Mouse (Mus musculus) left cerebral cortex, adult 9 months (tissue): Measurements from ENCODE around the gene Slc24a4.

Experiments
- DNase-seq, 2 experiments: peaks; one replicate each; pipeline ENCODE4 v3.0.0; 2022; ENCODE audit warnings: low spot score in 2 of 2

Slc24a4 gene

GRCm38 (mm10) chr12:102284618-102285159 lies 156.2 kb downstream of the Slc24a4 start:
- DNase-seq = no peak

GRCm38 (mm10) chr12:102285318-102285717 lies 156.8 kb downstream of the Slc24a4 start:
- no peak for DNase-seq

GRCm38 (mm10) chr12:102285779-102286178 lies 157.2 kb downstream of the Slc24a4 start:
- DNase-seq = no peak

DNA sequence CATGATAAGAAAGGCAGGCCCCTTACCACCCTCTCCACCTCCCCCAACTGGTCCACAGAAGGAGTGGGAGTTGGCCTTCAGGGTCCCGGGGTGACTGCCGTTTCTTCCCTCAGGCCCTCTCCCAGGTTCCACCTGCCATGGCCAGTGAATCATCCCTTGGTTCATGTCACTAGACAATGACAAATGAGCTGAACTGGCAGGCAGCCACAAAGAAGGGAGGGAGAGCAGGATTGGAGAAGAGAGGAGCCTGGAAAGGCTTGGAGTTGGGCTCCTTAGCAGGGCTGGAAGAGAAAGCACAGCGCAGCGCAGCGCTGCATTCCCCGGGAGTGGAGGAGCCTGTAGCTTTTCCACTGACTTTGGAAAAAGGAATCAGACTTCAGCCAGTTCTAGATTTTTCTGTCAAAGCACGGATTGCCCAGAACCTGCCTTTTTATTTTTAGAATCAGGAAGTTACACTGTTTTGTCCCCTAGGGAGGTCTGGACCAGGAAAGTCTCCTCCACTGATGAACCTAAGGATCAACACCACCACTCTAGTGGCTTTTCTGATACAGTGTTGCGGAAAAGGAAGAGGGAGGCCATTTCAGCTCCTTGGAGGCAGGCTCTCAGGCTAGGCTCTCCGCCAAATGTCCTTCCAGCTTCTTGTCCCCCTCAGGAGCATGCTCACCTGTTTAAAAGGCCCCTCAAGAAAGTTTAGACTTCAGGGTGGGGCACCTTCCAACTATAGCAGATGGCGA lies 158.3 kb downstream of the Slc24a4 start:
- DNase-seq = no peak

- DNase-seq = no peak
Measured at GRCm38 (mm10) chr12:102287904-102288602, 159.5 kb downstream of the Slc24a4 start.

DNA sequence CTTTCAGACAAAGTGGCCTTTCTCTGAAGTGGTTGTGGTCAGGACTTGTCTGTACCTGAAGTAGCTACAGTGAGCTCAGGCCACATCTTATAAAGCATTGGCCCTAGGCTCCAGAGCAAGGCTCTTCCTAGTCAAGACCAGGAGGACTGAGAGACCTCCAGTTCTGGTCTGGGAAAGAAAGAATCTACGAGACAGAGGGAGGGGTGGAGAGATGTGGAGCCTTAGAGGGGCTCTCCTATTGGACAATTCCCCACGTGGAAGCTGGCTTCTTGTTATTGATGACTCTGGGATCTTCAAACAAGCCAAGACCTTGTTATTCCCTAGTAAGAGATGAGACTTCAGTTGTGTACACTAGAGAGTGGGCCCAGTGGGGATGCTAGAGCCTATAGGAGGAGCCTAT lies 160.3 kb downstream of the Slc24a4 start:
- no peak for DNase-seq

- DNase-seq = no peak
Measured at GRCm38 (mm10) chr12:102289568-102289967, 161.0 kb downstream of the Slc24a4 start.

DNA sequence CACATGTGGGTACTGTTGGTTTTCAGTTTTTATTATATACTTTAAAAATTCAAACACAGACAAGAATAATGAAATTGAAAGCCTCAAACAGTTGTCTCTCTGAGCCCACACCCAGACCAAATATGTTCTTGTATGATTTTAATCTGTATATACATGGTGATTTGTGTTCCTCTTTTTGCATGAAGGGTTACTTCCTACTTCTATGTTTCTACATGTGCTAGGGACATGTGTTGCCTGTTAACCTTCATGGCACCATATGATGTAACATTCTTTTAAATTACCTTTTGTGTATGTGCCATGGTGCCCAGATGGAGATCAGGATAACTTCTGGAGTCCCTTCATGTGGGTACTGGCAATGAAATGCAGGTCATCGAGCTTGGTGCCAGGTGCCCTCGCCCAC lies 162.1 kb downstream of the Slc24a4 start:
- no peak for DNase-seq

DNA sequence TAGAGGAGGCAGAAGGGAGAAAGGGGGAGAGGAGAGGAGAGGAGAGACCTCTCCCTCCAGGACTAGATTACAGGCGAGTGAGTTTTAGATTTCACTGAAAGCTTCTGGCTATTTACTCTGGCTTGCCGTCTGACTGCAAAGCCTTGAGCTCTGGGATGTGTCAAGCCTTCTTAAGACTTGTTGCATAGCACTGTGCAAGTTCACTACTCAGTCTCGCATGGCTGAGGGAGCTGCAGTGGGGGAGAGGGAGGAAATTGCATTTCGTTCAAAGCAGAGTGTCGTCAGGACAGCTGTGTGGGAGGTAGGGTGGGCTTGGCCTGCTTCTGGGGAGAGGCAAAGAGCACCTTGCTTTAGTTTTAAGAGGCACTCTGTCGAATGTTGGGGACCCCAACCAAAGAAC lies 163.2 kb downstream of the Slc24a4 start:
- no peak for DNase-seq

- no peak for DNase-seq
Measured at GRCm38 (mm10) chr12:102292501-102293215, 164.1 kb downstream of the Slc24a4 start.

GRCm38 (mm10) chr12:102294634-102295033 lies 166.1 kb downstream of the Slc24a4 start:
- DNase-seq = no peak

GRCm38 (mm10) chr12:102295230-102295629 lies 166.7 kb downstream of the Slc24a4 start:
- DNase-seq = no peak

GRCm38 (mm10) chr12:102295662-102296061 lies 167.1 kb downstream of the Slc24a4 start:
- DNase-seq = no peak

DNA sequence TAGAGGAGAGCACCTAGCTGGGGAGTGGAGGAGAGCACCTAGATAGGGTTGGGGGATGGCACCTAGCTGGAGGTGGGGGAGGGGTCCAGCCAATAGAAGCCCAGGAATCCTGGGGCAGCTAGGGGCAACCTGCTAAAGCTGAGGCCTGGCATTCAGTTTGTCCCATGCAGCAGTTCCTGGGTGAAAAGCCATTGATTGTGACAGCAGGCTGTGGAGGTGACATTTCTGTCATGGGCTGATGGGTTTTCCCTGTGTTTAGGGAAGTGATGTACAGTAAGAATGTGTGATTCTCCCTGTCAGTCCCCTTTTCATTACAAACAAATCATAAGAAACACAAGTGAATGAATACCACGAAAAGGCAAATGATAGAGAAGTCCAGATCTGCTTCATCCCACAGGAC lies 167.8 kb downstream of the Slc24a4 start:
- DNase-seq = no peak

GRCm38 (mm10) chr12:102296967-102297366 lies 168.4 kb downstream of the Slc24a4 start:
- no peak for DNase-seq

- DNase-seq = no peak
Measured at GRCm38 (mm10) chr12:102299209-102299608, 170.7 kb downstream of the Slc24a4 start.

GRCm38 (mm10) chr12:102301585-102301984 lies 173.1 kb downstream of the Slc24a4 start:
- DNase-seq = no peak

DNA sequence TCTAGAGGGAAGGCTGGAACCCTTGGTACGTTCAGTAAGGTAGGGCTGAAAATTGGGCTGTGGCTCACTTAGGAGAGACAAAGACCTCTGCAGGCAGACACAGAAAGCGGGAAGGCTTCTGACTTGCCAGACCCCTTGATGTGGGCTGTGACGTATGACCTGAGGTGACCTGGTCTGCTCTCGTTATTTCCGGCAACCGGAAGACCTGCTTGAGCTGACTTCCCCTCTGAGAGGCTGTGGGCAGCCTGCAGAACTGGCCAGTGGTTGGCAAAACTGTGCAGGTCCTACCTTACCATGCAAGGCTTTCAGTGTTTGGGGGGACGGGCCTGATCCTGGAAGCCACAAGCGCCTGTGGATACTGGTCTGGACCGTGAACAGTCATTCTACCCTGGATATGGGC lies 173.8 kb downstream of the Slc24a4 start:
- DNase-seq = no peak

DNA sequence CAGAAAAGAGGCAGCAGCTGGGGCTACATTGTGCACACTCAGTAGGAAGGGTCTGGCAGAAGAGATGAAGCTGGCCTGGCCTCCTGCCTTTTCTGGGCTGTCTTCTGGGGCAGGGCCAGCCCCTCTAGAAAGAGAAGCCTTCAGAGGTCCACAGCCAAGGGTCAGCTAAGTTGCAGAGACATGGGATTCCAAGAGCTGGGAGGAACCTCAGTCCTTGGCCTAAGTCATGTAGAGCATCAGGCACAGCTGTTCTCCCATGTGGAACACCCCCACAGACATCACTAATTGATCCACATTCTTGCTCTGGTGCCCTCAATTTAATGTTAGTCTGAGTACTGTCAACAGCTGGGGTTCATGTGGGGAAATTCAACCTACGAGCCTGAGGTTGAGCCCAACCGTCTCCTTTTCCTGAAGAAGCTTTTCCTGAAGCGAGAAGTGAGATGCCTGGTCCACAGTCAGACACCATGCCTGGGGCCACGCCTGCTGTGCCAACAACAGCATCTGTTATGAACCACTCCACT lies 174.4 kb downstream of the Slc24a4 start:
- DNase-seq = no peak

GRCm38 (mm10) chr12:102303867-102304266 lies 175.3 kb downstream of the Slc24a4 start:
- DNase-seq = peak in 1 of 2 experiments; percentile 46

DNA sequence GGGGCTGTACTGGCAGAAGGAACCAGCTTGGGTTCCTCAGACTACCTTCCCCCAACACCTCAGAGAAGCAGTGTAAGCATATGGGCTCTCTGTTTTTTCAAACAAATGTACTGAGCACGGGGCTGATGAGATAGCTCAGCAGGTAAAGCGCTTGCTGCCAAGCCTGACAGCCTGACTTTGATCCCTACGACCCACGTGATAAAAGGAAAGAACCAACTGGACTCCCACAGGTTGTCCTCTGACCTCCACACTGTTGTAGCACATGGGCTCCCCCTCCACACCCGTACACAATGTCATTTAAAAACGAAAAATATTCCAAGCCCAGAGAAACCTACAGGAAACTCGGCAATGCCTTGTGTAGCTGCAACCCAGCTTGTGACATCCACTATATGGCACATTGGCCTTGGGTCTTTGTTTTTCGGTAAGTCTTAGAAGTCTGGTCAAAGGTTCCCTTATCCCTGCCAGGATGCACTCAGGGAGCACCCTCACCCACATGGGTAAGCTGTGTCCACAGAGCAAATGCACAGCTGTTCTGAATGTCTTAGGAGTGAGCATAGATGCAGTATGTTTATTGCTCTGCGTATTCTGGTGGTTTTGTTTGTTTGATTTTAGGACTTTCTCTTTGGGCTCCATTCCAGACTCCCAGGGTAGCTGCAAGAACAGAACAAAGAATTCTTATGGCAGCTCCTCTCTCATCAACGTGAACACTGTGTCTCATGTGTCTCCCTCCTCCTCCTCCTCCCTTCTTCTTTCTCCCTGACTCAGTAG lies 176.7 kb downstream of the Slc24a4 start:
- no peak for DNase-seq
